Mouse (Mus musculus) heart, embryonic 10.5 days (tissue): Measurements from ENCODE around the gene Higd1a. TPM values are rescaled to one million over a fixed set of nuclear protein-coding genes. Genes with fewer than 3 reads are reported as not detected.
A peak's percentile ranks its signal among the peaks of the same experiment; 100 is the strongest.

Experiments
- DNase-seq: peaks from one replicate; pipeline ENCODE4 v3.0.0-alpha.2; 2017; ENCODE audit warnings: low spot score
- H3K27ac ChIP-seq: fragments of 300-500 bp; sonication (generic); 2 replicates; pipeline ENCODE4 v1.5.1; 2016; ENCODE audit warnings: mild to moderate bottlenecking
- H3K27me3 ChIP-seq: fragments of 300-500 bp; sonication (generic); 2 replicates; pipeline ENCODE4 v1.6.1; 2016; ENCODE audit warnings: mild to moderate bottlenecking; ENCODE audit not compliant: poor library complexity, insufficient read depth, severe bottlenecking
- H3K36me3 ChIP-seq: fragments of 300-500 bp; sonication (generic); 2 replicates; pipeline ENCODE4 v1.6.1; 2016; ENCODE audit warnings: mild to moderate bottlenecking, moderate library complexity
- H3K4me1 ChIP-seq: fragments of 300-500 bp; sonication (generic); 2 replicates; pipeline ENCODE4 v1.6.1; 2016; ENCODE audit warnings: mild to moderate bottlenecking
- H3K4me3 ChIP-seq: fragments of 300-500 bp; sonication (generic); 2 replicates; pipeline ENCODE4 v1.5.1; 2016; ENCODE audit warnings: mild to moderate bottlenecking, moderate library complexity
- H3K9me3 ChIP-seq: fragments of 300-500 bp; sonication (generic); 2 replicates; pipeline ENCODE4 v1.6.1; 2016; ENCODE audit warnings: mild to moderate bottlenecking, moderate library complexity
- WGBS: fragments of 180-500 bp; shearing (Covaris S2); methylation state at CpG from one replicate; pipeline ENCODE4 v1.1.7; 2016; 5-methylcytosine and 5-hydroxymethylcytosine counted together
- polyA plus RNA-seq: library from polyadenylated mRNA; unstranded; fragments of >200 nt; fragmentation: Nextera tagmentation; extraction: Ambion mirVana; gene quantifications from 2 replicates; pipeline ENCODE4 v1.2.1, GENCODE M21; 2016

The Higd1a gene
- polyA plus RNA-seq = 254 and 270 TPM in 2 replicates

GRCm38 (mm10) chr9:121858153-121858488 lies at the start of gene Higd1a:
TSS of gene Higd1a (minus strand) at chr9:121858362.
- 14% methylated on average over 6 of the region's 6 CpGs for WGBS
- DNase-seq = peak; percentile 74

GRCm38 (mm10) chr9:121907356-121908070 lies 49.4 kb upstream of the Higd1a start:
- Histone ChIP-seq H3K27me3 (no peaks in the 10 kb centered on the region), H3K4me1 (peaks cover 16% of the 10 kb centered on the region)
- 71% methylated on average over 10 of the region's 10 CpGs for WGBS

More at GRCm38 (mm10) chr9:121858153-121858488, at the start of gene Higd1a:
- Histone ChIP-seq H3K27ac (peak within 1 kb of the TSS; percentile 99), H3K36me3 (peaks cover 6% of the 10 kb centered on the region; the same call in 1 of the 2 replicates), H3K4me3 (peak within 1 kb of the TSS; percentile 94), H3K27me3 (no peaks in the 10 kb centered on the region), H3K9me3 (no peaks in the 10 kb centered on the region), H3K4me1 (peaks cover 8% of the 10 kb centered on the region; the same call in 1 of the 2 replicates)

GRCm38 (mm10) chr9:121906456-121906855 lies 48.3 kb upstream of the Higd1a start:
- H3K4me1 ChIP-seq = peaks cover 19% of the 10 kb centered on the region
- H3K36me3 ChIP-seq = no peaks in the 10 kb centered on the region
- WGBS = 79% methylated on average over 5 of the region's 5 CpGs
- DNase-seq = no peak
- H3K27me3 ChIP-seq = no peaks in the 10 kb centered on the region
- no peak overlapping the region for H3K4me3 ChIP-seq
- no peaks in the 10 kb centered on the region for H3K9me3 ChIP-seq
- H3K27ac ChIP-seq = no peak overlapping the region

More at GRCm38 (mm10) chr9:121907356-121908070, 49.4 kb upstream of the Higd1a start:
- Histone ChIP-seq H3K27ac (no peak overlapping the region), H3K9me3 (no peaks in the 10 kb centered on the region), H3K36me3 (no peaks in the 10 kb centered on the region), H3K4me3 (no peak overlapping the region)
- no peak for DNase-seq

- DNase-seq = no peak
- Histone ChIP-seq H3K27ac (no peak overlapping the region), H3K36me3 (no peaks in the 10 kb centered on the region), H3K27me3 (no peaks in the 10 kb centered on the region), H3K9me3 (no peaks in the 10 kb centered on the region), H3K4me1 (peaks cover 20% of the 10 kb centered on the region), H3K4me3 (no peak overlapping the region)
- 83% methylated on average over 4 of the region's 4 CpGs for WGBS
These were observed 47.5 kb upstream of the Higd1a start for GRCm38 (mm10) chr9:121905556-121906185.

- H3K27ac ChIP-seq = no peak overlapping the region
- DNase-seq = no peak
- no peaks in the 10 kb centered on the region for H3K27me3 ChIP-seq
- 85% methylated on average over 7 of the region's 7 CpGs for WGBS
- H3K4me1 ChIP-seq = peaks cover 20% of the 10 kb centered on the region
- H3K4me3 ChIP-seq = no peak overlapping the region
- H3K9me3 ChIP-seq = no peaks in the 10 kb centered on the region
- H3K36me3 ChIP-seq = no peaks in the 10 kb centered on the region
These were observed 46.8 kb upstream of the Higd1a start for GRCm38 (mm10) chr9:121904946-121905345.

- H3K4me1 ChIP-seq = peaks cover 15% of the 10 kb centered on the region
- no peak overlapping the region for H3K27ac ChIP-seq
- DNase-seq = no peak
- no peak overlapping the region for H3K4me3 ChIP-seq
- no peaks in the 10 kb centered on the region for H3K9me3 ChIP-seq
- no peaks in the 10 kb centered on the region for H3K27me3 ChIP-seq
- H3K36me3 ChIP-seq = no peaks in the 10 kb centered on the region
- WGBS = 86% methylated on average over 4 of the region's 4 CpGs
These were observed 46.2 kb upstream of the Higd1a start for GRCm38 (mm10) chr9:121904319-121904718.

- Histone ChIP-seq H3K27me3 (no peaks in the 10 kb centered on the region), H3K9me3 (no peaks in the 10 kb centered on the region), H3K4me3 (no peak overlapping the region), H3K27ac (no peak overlapping the region), H3K4me1 (peaks cover 17% of the 10 kb centered on the region), H3K36me3 (no peaks in the 10 kb centered on the region)
- no peak for DNase-seq
- 73% methylated on average over 8 of the region's 8 CpGs for WGBS
These were observed 45.5 kb upstream of the Higd1a start for GRCm38 (mm10) chr9:121903476-121904305.

- no peak overlapping the region for H3K4me3 ChIP-seq
- no peak for DNase-seq
- peaks cover 20% of the 10 kb centered on the region for H3K4me1 ChIP-seq
- no peaks in the 10 kb centered on the region for H3K36me3 ChIP-seq
- H3K27ac ChIP-seq = 0 out of 2 replicates have a peak overlapping the region, but pooled peaks have one; percentile 33
- H3K9me3 ChIP-seq = no peaks in the 10 kb centered on the region
- no peaks in the 10 kb centered on the region for H3K27me3 ChIP-seq
- WGBS = 67% methylated on average over 5 of the region's 5 CpGs
These were observed 43.8 kb upstream of the Higd1a start for GRCm38 (mm10) chr9:121901710-121902700.

GRCm38 (mm10) chr9:121900282-121900855 lies 42.2 kb upstream of the Higd1a start:
- Histone ChIP-seq H3K4me1 (peaks cover 23% of the 10 kb centered on the region), H3K27me3 (no peaks in the 10 kb centered on the region), H3K9me3 (no peaks in the 10 kb centered on the region), H3K4me3 (no peak overlapping the region), H3K36me3 (no peaks in the 10 kb centered on the region), H3K27ac (no peak overlapping the region)
- DNase-seq = no peak
- 68% methylated on average over 5 of the region's 5 CpGs for WGBS

- Histone ChIP-seq H3K9me3 (no peaks in the 10 kb centered on the region), H3K4me3 (no peak overlapping the region), H3K36me3 (no peaks in the 10 kb centered on the region), H3K27ac (no peak overlapping the region), H3K27me3 (no peaks in the 10 kb centered on the region), H3K4me1 (peaks cover 19% of the 10 kb centered on the region)
- DNase-seq = no peak
- 30% methylated on average over 6 of the region's 6 CpGs for WGBS
These were observed 41.1 kb upstream of the Higd1a start for GRCm38 (mm10) chr9:121899306-121899705.

GRCm38 (mm10) chr9:121898245-121898644 lies 40.1 kb upstream of the Higd1a start, which contains the start of gene Ackr2:
TSS of gene Ackr2 (plus strand) at chr9:121898355.
- Histone ChIP-seq H3K4me1 (peaks cover 23% of the 10 kb centered on the region), H3K9me3 (no peaks in the 10 kb centered on the region), H3K27ac (no peak within 1 kb of the TSS), H3K27me3 (no peaks in the 10 kb centered on the region), H3K4me3 (no peak within 1 kb of the TSS), H3K36me3 (no peaks in the 10 kb centered on the region)
- DNase-seq = no peak
- 82% methylated on average over 9 of the region's 9 CpGs for WGBS

- Histone ChIP-seq H3K4me3 (no peak overlapping the region), H3K36me3 (no peaks in the 10 kb centered on the region), H3K27ac (no peak overlapping the region), H3K9me3 (no peaks in the 10 kb centered on the region), H3K27me3 (no peaks in the 10 kb centered on the region), H3K4me1 (peaks cover 23% of the 10 kb centered on the region)
- DNase-seq = no peak
- WGBS = 62% methylated on average over 4 of the region's 4 CpGs
These were observed 38.7 kb upstream of the Higd1a start for GRCm38 (mm10) chr9:121896820-121897219.
